Mouse (Mus musculus) midbrain, embryonic 14.5 days (tissue): ENCODE results near the gene Xpc. TPM values are rescaled to one million over a fixed set of nuclear protein-coding genes. Genes with fewer than 3 reads are reported as not detected.

Experiments used
- ATAC-seq: fragments of 200-750 bp; cut with Nextera tagmentation; 2 replicates; pipeline ENCODE4 v1.8.0; 2017; ENCODE audit warnings: moderate number of reproducible peaks, moderate library complexity; ENCODE audit not compliant: low FRiP score, low TSS enrichment
- DNase-seq: peaks from one replicate; pipeline ENCODE4 v3.0.0-alpha.2; 2015
- H3K27ac ChIP-seq: fragments of 300-500 bp; sonication (generic); replicated peaks from 2 replicates; pipeline ENCODE4 v1.5.1; 2014; ENCODE audit warnings: mild to moderate bottlenecking, low read depth, low read length, moderate library complexity
- H3K27me3 ChIP-seq: fragments of 300-500 bp; sonication (generic); 2 replicates; pipeline ENCODE4 v1.6.1; 2014; ENCODE audit warnings: low read length, control low read depth, mixed read lengths; ENCODE audit not compliant: control insufficient read depth, insufficient read depth
- H3K36me3 ChIP-seq: fragments of 300-500 bp; sonication (generic); 2 replicates; pipeline ENCODE4 v1.6.1; 2014; ENCODE audit warnings: low read length, control low read depth; ENCODE audit not compliant: control insufficient read depth, insufficient read depth
- H3K4me1 ChIP-seq: fragments of 300-500 bp; sonication (generic); 2 replicates; pipeline ENCODE4 v1.6.1; 2014; ENCODE audit warnings: mild to moderate bottlenecking, antibody characterized with exemption, low read length, control low read depth; ENCODE audit not compliant: control insufficient read depth, insufficient read depth
- H3K4me2 ChIP-seq: fragments of 300-500 bp; sonication (generic); 2 replicates; pipeline ENCODE4 v1.6.1; 2014; ENCODE audit warnings: mild to moderate bottlenecking, low read length, moderate library complexity
- H3K4me3 ChIP-seq: fragments of 300-500 bp; sonication (generic); replicated peaks from 2 replicates; pipeline ENCODE4 v1.5.1; 2014; ENCODE audit warnings: low read depth, low read length
- H3K9ac ChIP-seq: fragments of 300-500 bp; sonication (generic); replicated peaks from 2 replicates; pipeline ENCODE4 v1.6.1; 2014; ENCODE audit warnings: mild to moderate bottlenecking, low read length, moderate library complexity
- H3K9me3 ChIP-seq: fragments of 300-500 bp; sonication (generic); 2 replicates; pipeline ENCODE4 v1.6.1; 2016; ENCODE audit warnings: low read length, control low read depth, mixed read lengths; ENCODE audit not compliant: control insufficient read depth
- WGBS: fragments of 180-500 bp; shearing (Covaris S2); extraction: QIAGEN DNeasy Blood & Tissue Kit; methylation state at CpG from one replicate; pipeline ENCODE4 v1.1.7; 2014; 5-methylcytosine and 5-hydroxymethylcytosine counted together
- polyA plus RNA-seq: library from polyadenylated mRNA; unstranded; fragments of >200 nt; fragmentation: Nextera tagmentation; extraction: Ambion mirVana; gene quantifications from 2 replicates; pipeline ENCODE4 v1.2.1, GENCODE M21; 2014

Gene Xpc
- polyA plus RNA-seq, 1 experiment from 2014 or later: 18.1 TPM

DNA sequence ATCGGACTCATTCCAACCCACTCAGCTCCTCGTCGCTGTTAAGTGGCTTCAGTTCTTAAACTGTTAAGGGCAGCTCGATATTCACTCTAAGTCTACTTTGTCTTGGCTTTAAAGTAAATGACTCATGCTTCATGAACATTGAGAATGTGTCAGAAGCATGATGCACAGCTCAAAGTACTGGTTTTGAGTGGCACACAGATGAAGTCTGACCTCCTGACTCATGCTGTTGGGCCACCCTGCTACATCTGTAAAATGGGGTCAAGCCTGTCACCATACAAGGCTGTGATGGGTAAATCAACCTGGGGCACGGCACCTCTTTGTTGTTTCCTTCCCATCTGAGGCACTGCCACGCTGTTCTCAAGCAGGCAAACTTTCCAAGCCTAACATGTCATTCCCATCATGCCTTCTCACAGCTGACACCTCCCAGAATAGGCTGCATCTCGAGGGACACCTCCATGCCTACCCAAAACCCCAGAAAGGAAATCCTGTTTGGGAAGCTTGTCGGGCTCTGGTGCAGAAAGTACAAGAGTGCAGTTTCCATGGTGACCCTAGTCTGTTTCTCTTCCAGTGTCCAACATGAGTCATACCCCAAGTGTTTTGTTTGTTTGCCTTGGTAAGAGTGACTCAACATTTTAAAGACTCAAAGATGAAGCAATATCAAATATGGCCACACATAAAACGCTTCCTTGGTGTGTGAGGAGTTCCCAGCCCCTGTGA lies 27.0 kb downstream of the Xpc start:
- Histone ChIP-seq H3K4me1 (no peaks in the 10 kb centered on the region), H3K9ac (no peak overlapping the region), H3K27me3 (no peaks in the 10 kb centered on the region), H3K9me3 (no peaks in the 10 kb centered on the region), H3K4me2 (no peak overlapping the region), H3K27ac (no peak overlapping the region), H3K4me3 (no peak overlapping the region), H3K36me3 (peaks cover 97% of the 10 kb centered on the region)
- DNase-seq (peak; percentile 1), ATAC-seq (no peak)
- WGBS: 88% methylated on average over 9 of the region's 9 CpGs

DNA sequence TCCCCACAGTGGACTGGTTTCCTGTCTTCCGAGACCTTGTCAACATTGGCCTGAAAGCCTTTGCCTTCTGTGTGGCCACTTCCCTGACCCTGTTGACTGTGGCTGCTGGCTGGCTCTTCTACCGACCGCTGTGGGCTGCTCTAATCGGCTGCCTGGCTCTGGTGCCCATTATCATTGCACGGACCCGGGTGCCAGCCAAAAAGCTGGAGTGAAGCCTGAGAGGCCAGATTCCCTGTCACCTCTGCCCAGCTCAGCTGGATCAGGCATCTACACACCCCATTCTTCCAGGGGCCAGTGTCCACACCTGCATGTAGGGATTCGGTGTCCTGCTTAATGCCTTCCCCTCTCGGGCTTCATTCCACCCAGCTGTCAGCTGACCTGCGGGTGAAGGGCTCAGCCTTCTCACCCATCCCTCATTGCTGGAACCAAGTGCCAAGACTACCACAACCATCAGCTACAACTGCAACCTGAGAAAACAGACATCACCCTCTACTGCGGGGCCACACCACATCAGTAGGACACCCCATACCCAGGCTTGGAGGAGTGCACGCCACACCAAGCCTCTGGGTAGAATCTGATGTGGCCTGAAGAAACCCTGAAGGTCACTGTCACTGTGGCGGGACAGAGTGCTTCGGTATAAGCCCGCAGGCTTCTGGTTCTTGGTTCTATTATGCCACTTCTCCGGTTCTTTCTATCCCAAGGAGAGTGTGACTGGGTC lies 28.8 kb downstream of the Xpc start:
- DNase-seq: no peak
- H3K4me3 ChIP-seq: no peak overlapping the region
- peaks cover 97% of the 10 kb centered on the region for H3K36me3 ChIP-seq
- H3K9ac ChIP-seq: no peak overlapping the region
- WGBS: 92% methylated on average over 15 of the region's 15 CpGs
- no peak for ATAC-seq
- no peaks in the 10 kb centered on the region for H3K4me1 ChIP-seq
- H3K9me3 ChIP-seq: no peaks in the 10 kb centered on the region
- no peaks in the 10 kb centered on the region for H3K27me3 ChIP-seq
- no peak overlapping the region for H3K4me2 ChIP-seq
- H3K27ac ChIP-seq: no peak overlapping the region

DNA sequence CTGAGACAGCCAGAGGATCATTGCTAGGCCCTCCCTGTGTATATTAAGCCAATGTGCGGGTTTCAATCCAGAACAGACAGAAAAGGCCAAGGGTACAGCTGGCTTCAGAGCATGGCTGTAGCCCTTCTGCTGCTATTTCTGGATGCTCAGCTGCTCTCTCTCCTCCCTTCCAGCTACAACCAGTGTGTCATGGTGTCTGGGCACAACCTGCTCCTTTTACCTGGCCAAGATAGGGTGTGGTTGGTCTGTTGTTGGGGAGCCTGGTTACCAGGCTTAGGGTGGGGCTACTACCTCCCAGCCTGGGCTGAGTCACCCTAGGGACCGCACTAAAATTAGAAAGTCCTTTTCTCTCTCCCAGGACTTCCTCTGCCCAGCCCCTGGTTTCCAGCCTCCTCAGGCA lies 32.3 kb downstream of the Xpc start:
- Histone ChIP-seq H3K27ac (no peak overlapping the region), H3K9me3 (no peaks in the 10 kb centered on the region), H3K36me3 (peaks cover 100% of the 10 kb centered on the region), H3K27me3 (no peaks in the 10 kb centered on the region), H3K9ac (no peak overlapping the region), H3K4me2 (no peak overlapping the region), H3K4me3 (no peak overlapping the region), H3K4me1 (no peaks in the 10 kb centered on the region)
- DNase-seq: no peak
- WGBS: 96% methylated on average over 2 of the region's 2 CpGs
- no peak for ATAC-seq

DNA sequence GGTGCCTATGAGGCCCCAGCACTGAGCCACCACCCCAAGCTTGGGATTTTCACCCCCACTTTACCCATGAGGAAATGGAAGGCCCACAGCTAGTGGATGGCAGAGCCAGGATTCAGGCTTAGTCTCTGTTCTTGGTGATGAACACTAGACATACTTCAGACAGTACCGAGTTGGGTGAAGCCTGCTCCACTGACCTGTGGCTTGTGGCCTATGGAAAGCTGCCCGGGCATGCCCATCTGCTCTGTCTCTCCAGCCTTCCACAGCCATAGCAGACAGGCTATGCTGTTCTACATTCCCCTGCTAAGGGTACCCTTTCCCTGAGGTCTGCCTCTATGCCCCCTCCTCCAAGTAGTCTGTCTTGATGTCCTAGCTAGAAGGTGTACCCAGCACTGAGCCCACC lies 39.1 kb downstream of the Xpc start:
- WGBS: 98% methylated on average over 2 of the region's 2 CpGs
- no peaks in the 10 kb centered on the region for H3K9me3 ChIP-seq
- H3K36me3 ChIP-seq: peaks cover 50% of the 10 kb centered on the region

DNA sequence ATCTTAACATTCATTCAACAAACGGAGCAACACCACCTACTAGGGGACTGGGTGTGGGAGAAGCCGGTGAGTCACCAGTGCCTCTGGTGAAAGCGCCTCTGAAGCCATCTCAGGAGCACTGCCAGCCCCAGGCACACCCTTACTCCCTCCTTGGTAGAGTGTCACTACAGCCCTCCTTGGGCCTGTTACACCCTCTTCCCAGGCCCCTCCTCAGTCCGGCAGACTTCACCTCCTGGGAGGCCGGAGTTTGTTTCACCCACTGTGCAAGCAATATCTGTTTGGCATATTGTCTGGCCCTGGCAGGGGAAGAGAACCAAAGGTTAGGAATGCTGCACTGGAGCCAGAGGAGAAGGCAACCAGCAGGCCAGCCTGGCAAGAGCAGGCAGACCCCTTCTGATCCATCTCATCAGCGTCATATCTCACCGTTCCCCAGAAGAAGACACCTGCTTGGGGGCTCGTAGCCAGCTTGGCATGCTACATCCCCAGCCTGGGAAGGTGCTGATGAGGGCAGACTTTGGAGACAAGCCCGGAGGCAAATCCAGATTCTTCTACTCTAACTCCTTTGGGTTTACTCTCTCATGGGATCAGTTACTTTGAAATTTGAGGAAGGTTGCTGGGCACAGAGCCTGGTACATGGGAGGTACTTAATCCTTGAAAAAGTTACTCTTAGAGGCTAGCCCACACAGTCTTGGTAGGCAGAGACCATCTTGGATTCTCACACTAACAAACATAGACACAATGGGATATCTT lies 41.1 kb downstream of the Xpc start:
- H3K36me3 ChIP-seq: peaks cover 34% of the 10 kb centered on the region
- no peaks in the 10 kb centered on the region for H3K27me3 ChIP-seq
- H3K4me1 ChIP-seq: peaks cover 14% of the 10 kb centered on the region
- WGBS: 60% methylated on average over 9 of the region's 9 CpGs
- H3K4me2 ChIP-seq: peak overlapping the region; percentile 77
- DNase-seq (no peak), ATAC-seq (no peak)
- peak overlapping the region; percentile 77 for H3K4me3 ChIP-seq
- H3K9me3 ChIP-seq: no peaks in the 10 kb centered on the region
- no peak overlapping the region for H3K27ac ChIP-seq
- peak overlapping the region; percentile 68 for H3K9ac ChIP-seq

More for the DNA sequence above, 39.1 kb downstream of the Xpc start:
- H3K27ac ChIP-seq: no peak overlapping the region
- no peak overlapping the region; the same call in 1 of the 2 replicates for H3K9ac ChIP-seq
- H3K27me3 ChIP-seq: no peaks in the 10 kb centered on the region
- ATAC-seq: no peak
- peaks cover 14% of the 10 kb centered on the region for H3K4me1 ChIP-seq
- DNase-seq: no peak
- no peak overlapping the region for H3K4me2 ChIP-seq
- H3K4me3 ChIP-seq: no peak overlapping the region

DNA sequence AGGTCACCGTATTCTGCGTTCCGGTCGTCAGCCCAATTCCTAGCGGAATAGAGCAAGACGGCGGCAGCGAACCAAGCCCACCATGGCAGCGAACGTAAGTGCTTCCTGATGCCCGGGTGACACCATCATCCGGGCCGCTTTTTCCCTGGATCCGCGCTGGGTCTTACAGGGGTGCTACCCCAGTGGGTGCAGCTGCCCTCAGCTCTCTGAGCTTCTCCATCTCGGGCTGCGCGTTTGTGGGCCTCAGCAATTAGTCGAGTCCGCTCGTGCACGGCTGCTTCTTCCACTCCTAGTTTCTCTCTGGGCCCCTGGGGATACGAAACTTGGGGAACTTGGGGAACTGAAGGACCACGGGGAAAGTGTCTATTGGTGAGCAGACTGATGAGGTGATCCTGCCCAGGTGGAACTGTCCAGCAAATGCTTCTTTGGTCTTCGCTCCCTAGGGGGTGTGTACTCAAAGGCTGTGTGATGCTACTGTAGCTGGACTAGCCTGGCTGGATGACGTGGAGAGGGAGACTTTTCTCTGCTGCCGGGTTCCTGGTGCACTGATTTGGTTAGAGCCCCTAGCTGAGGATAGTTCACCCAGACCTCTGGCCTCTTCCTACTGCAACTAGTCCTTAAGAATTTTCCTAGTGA lies 41.8 kb downstream of the Xpc start:
- ATAC-seq (peak; percentile 57), DNase-seq (no peak)
- Histone ChIP-seq H3K4me2 (peak overlapping the region; percentile 77), H3K27ac (peak overlapping the region; percentile 37; the same call in 1 of the 2 replicates), H3K4me1 (peaks cover 14% of the 10 kb centered on the region), H3K36me3 (peaks cover 27% of the 10 kb centered on the region), H3K9ac (peak overlapping the region; percentile 68), H3K27me3 (no peaks in the 10 kb centered on the region), H3K4me3 (peak overlapping the region; percentile 77), H3K9me3 (no peaks in the 10 kb centered on the region)
- under 1% methylated on average over 27 of the region's 27 CpGs for WGBS

DNA sequence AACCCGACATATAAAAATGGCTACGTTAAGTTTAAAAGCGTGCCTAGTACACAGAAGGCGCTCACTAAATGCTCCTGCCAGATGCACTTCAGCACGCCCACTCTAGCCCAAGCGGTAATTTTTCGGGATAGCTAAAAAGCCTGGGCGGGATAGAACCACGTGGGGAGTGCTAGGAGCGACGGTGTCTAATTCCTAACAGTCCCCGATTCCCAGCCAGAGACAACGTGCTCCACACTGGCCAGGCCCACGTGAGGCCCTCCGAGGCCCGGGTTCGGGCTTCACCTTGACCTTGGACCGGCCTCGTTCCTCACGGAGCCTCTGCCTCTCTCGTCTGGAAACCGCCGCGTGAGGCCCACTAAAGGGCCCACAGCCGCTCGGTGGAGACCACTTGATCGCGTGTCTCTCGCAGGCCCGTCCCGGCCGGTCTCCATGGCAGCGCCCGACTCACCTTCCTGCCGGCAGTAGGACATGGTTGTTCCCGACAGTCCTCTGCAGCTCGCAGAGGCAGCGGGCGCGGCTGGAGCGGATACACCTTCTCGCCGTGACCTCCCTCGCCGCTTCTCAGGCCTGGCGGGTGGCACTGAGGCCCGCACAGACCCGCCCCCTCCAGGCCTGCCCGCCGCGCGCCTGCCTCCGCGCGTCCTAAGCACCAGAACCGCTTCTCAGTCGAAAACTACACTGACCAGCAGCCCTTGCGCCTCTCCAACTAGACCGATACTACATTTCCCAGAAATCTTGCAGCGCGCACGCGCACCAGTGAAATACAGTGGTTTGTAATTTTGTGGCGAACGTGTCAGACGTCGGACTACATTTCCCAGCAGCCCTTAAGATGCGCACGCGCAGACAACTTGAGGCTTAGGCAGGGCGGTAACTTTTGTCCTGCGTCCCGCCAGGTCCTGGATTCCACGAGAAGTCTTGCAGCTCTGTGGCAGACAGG lies 42.6 kb downstream of the Xpc start, which contains the start of the genes Chchd4 and Tmem43:
Gene Chchd4 (minus strand): TSS at position 679 of the 937 bp plus-strand sequence.
Gene Tmem43 (plus strand): TSS at position 836 of the 937 bp plus-strand sequence.
- Histone ChIP-seq H3K4me3 (peak within 1 kb of the TSS; percentile 77), H3K4me1 (peaks cover 14% of the 10 kb centered on the region), H3K27ac (peak within 1 kb of the TSS; percentile 77), H3K9ac (peak within 1 kb of the TSS; percentile 77), H3K36me3 (peaks cover 21% of the 10 kb centered on the region), H3K4me2 (peak within 1 kb of the TSS; percentile 77), H3K27me3 (no peaks in the 10 kb centered on the region), H3K9me3 (no peaks in the 10 kb centered on the region)
- ATAC-seq (peak; percentile 96), DNase-seq (peak; percentile 100)
- under 1% methylated on average over 74 of the region's 74 CpGs for WGBS
